In the genomic region with DNA sequence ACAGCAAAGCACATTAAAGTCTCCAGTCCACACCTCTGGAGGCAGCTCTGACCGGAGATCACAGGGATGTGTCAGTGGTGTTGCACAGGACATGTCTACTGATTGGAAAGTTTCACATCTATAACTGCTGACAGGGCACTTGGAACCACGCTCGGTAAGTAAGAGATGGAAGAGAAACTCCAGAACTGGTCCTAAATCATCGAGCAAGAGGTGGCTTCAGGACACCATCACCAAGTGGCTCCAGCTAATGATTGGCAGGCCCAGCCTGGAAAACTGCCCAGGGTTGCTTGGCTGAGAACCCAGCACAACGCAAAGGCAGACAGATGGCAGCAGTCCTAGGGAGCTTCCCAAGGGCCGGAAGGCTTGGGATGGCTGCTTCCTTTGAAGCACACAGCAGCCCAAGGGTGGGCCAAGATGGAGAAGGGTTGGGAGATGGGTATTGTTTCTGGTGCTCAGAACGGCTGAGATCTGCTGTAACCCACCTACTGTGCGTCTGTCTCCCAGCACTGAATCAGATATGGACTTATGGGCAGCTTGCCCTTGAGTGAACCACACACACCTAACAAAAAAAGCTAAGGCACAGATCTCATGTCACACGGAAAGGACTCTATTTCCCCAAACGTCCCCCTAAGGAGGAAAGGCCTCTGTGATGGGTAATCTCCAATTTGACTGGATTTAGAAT, we compare ENCODE assay signal across 10 mouse cellular contexts.
A peak's percentile ranks its signal among the peaks of the same experiment; 100 is the strongest.
DNase-seq lines count a peak whose midpoint lies in the region; ATAC-seq and TF ChIP-seq lines count a peak whose summit lies in the region.
"Had no signal": no experiment of that assay in that cellular context is flagged by ENCODE, and none has a peak within 500 bp of the region (broad histone marks: within the 10 kb centered on the region; RNA-seq: fewer than 3 reads in every experiment).

No protein-coding gene starts in this region.

- dilution Hi-C loops in CH12.LX (cut with MboI; ENCODE audit: extremely low pct_ligation_motif_present, extremely low pct_unique_long_range_greater_than_20kb, low sequenced_read_pairs): no loop called here

- H3K4me2 ChIP-seq in CH12.LX (ENCODE audit: insufficient read depth, low read depth, poor library complexity, severe bottlenecking): no peak overlapping the region
- H3K4me2 ChIP-seq: hindbrain, embryonic 15.5 days; neural tube, embryonic 13.5 days had no signal

- no peak for DNase-seq in CH12.LX (ENCODE audit: extremely low read depth)
- peak; percentile 94 for DNase-seq in adrenal gland, postnatal 10 days
- DNase-seq in frontal cortex, adult 2 months (ENCODE audit: extremely low spot score in 1 of 2, low spot score in 1 of 2): peak; percentile 43 to 83
- peak; percentile 97 for DNase-seq in heart, postnatal 10 days
- peak; percentile 48 to 58 for DNase-seq in left cerebral cortex, adult 8-10 months (ENCODE audit: low spot score in 2 of 2)
- DNase-seq in right cerebral cortex, postnatal 10 days (ENCODE audit: low spot score in 2 of 2): peak; percentile 89 to 92
- no peak for DNase-seq in embryo, embryonic 11 days

- H3K27me3 ChIP-seq in CH12.LX (replicated peaks): no peaks in the 10 kb centered on the region
- H3K27me3 ChIP-seq: hindbrain, embryonic 15.5 days; neural tube, embryonic 13.5 days had no signal

- no peaks in the 10 kb centered on the region for H3K79me2 ChIP-seq in CH12.LX (replicated peaks; ENCODE audit: control insufficient read depth, extremely low read depth, insufficient read depth, poor library complexity, severe bottlenecking)

- no peak for TF ChIP-seq POLR2A in CH12.LX (IDR thresholded peaks at IDR 0.05; ENCODE audit: low read depth, low read length)

- intact Hi-C loops in heart, postnatal 10 days (cut with DNase I): loop anchor here (2.0 kb wide), 1 partner anchor 29 kb away; no protein-coding TSS in a partner anchor

- no peak overlapping the region for H3K4me3 ChIP-seq in CH12.LX (replicated peaks in 1 of 3; ENCODE audit: low read depth in 2 of 3, low read length in 2 of 3, poor library complexity in 1 of 3)
- H3K4me3 ChIP-seq: hindbrain, embryonic 15.5 days; neural tube, embryonic 13.5 days had no signal

- H3K36me3 ChIP-seq in CH12.LX (replicated peaks in 1 of 2; ENCODE audit: control insufficient read depth in 1 of 2, insufficient read depth in 1 of 2, low read length in 1 of 2): peaks cover 19 to 51% of the 10 kb centered on the region in 2 experiments
- H3K36me3 ChIP-seq: hindbrain, embryonic 15.5 days; neural tube, embryonic 13.5 days had no signal

- no peak overlapping the region for H3K27ac ChIP-seq in CH12.LX (ENCODE audit: insufficient read depth, low read depth)
- H3K27ac ChIP-seq: hindbrain, embryonic 15.5 days; neural tube, embryonic 13.5 days had no signal

- TF ChIP-seq EP300 in CH12.LX (IDR thresholded peaks at IDR 0.05; ENCODE audit: low read length): no peak

- peaks cover 33 to 85% of the 10 kb centered on the region in 2 experiments for H3K4me1 ChIP-seq in CH12.LX (ENCODE audit: control insufficient read depth in 1 of 2, insufficient read depth in 2 of 2)

- in situ Hi-C loops in CH12.LX (cut with MboI; ENCODE audit: low pct_ligation_motif_present, low pct_unique_long_range_greater_than_20kb, low sequenced_read_pairs): no loop called here

- no peak overlapping the region for H3K9ac ChIP-seq in CH12.LX (ENCODE audit: insufficient read depth, low read depth)
- H3K9ac ChIP-seq: hindbrain, embryonic 15.5 days; neural tube, embryonic 13.5 days had no signal

- no peaks in the 10 kb centered on the region for H3K9me3 ChIP-seq in CH12.LX (replicated peaks; ENCODE audit: low read length)
- H3K9me3 ChIP-seq: hindbrain, embryonic 15.5 days; neural tube, embryonic 13.5 days had no signal

- TF ChIP-seq CTCF in CH12.LX (conservative IDR thresholded peaks at IDR 0.05 in 1 of 2, IDR thresholded peaks at IDR 0.05 in 1 of 2; ENCODE audit: low read depth in 2 of 2, low read length in 2 of 2): no peak

- no peak for ATAC-seq in megakaryocyte-erythroid progenitor cell, adult 5-6 weeks (replicated peaks; ENCODE audit: low FRiP score, low TSS enrichment, poor library complexity, severe bottlenecking)

- TF ChIP-seq RAD21 in CH12.LX (IDR thresholded peaks at IDR 0.05; ENCODE audit: low read depth, low read length): no peak

TF ChIP-seq in CH12.LX, 34 proteins besides CTCF, POLR2A, EP300 and RAD21:
- peak; percentile 53 for TF ChIP-seq ZKSCAN1 (IDR thresholded peaks at IDR 0.05; ENCODE audit: borderline replicate concordance, low read depth, low read length)
- no peak for TF ChIP-seq MAX (IDR thresholded peaks at IDR 0.05; ENCODE audit: low read length)
- TF ChIP-seq RCOR1 (conservative IDR thresholded peaks at IDR 0.05; ENCODE audit: low read depth, low read length): no peak
- TF ChIP-seq ZC3H11A (IDR thresholded peaks at IDR 0.05; ENCODE audit: low read depth, low read length): no peak
- TF ChIP-seq ELF1 (IDR thresholded peaks at IDR 0.05; ENCODE audit: low read depth, low read length): no peak
- TF ChIP-seq MYC (IDR thresholded peaks at IDR 0.05; ENCODE audit: low read depth, low read length): no peak
TF ChIP-seq in CH12.LX: peak in this region for 1.

Comparison
In these comparisons a context has a peak if more than half of its experiments do, and no peak if none do; other contexts are left out.
1. DNase-seq: peak in adrenal gland, postnatal 10 days (single experiment), frontal cortex, adult 2 months (2 of 2), heart, postnatal 10 days (2 of 2), left cerebral cortex, adult 8-10 months (2 of 2) and right cerebral cortex, postnatal 10 days (2 of 2); none in CH12.LX (single experiment) and embryo, embryonic 11 days (single experiment).